Mouse (Mus musculus) left cerebral cortex, postnatal 25 days (tissue): ENCODE measurements around the gene Frmd4a. TPM values are rescaled to one million over a fixed set of nuclear protein-coding genes. Genes with fewer than 3 reads are reported as not detected.
A peak's percentile ranks its signal among the peaks of the same experiment; 100 is the strongest.

ENCODE experiments used
- DNase-seq, 2 experiments: peaks; one replicate each; pipeline ENCODE4 v3.0.0; 2022; ENCODE audit warnings: low spot score in 2 of 2, mixed read lengths in 1 of 2
- intact Hi-C: fragments of 180-260 bp; cut with DNase I; formaldehyde crosslinking; loops from one replicate; pipeline ENCODE4 v1.15.1; 2025
- total RNA-seq, 2 experiments: library from RNA; stranded (reverse); gene quantifications; 2 replicates each; pipeline ENCODE4 v1.2.3; 2021

The Frmd4a gene
- total RNA-seq, 2 experiments from 2014 or later = 59.3 to 71.4 TPM

DNA sequence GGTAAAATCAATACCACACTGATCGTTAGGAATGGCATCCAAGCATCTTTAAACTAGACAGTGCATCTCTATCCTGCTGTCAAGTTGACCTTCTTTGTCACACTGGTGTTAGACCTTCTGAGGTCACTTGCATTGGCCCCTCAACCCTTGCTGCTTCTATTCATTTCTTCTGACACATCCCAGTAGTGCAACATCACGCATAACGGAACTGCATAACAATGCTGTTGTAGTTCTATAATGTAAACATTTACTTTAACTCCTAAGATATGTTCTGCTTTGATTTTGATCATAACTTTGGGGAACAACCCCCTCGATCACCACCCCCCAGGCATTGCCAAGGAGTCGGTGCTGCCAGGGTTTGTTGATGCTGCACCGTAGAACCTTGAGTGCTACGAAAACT is 558.5 kb downstream of the Frmd4a start:
- intact Hi-C loops = no loop called here

DNA sequence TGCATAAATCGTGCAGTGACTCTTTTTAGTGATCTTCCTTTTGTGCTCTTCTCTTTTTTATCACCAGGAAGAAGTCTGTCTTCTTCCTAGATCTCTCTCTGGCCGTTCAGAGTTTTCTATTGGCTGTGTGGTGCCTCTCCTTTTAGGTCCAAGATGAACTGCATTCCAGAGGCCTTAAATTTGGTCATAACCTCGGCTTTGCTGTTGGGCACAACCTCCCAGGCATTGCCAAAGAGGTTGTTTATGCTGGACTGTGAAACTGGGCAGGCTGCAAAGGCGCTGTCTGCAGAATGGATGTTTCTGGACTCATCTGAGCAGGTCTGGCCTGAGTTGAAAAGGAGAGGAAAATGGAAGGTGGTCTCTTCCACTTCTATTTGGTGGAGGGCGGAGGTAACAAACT is 560.8 kb downstream of the Frmd4a start:
- no peak for DNase-seq
- intact Hi-C loops = no loop called here

More for the DNA sequence above, 558.5 kb downstream of the Frmd4a start:
- no peak for DNase-seq

GRCm38 (mm10) chr2:4579357-4580068 is 562.0 kb downstream of the Frmd4a start:
- no peak for DNase-seq
- intact Hi-C loops = no loop called here

GRCm38 (mm10) chr2:4580666-4581065 is 563.1 kb downstream of the Frmd4a start:
- intact Hi-C loops = no loop called here
- no peak for DNase-seq

- DNase-seq = no peak
- intact Hi-C loops = no loop called here
Observed at GRCm38 (mm10) chr2:4582930-4583329, 565.4 kb downstream of the Frmd4a start.

DNA sequence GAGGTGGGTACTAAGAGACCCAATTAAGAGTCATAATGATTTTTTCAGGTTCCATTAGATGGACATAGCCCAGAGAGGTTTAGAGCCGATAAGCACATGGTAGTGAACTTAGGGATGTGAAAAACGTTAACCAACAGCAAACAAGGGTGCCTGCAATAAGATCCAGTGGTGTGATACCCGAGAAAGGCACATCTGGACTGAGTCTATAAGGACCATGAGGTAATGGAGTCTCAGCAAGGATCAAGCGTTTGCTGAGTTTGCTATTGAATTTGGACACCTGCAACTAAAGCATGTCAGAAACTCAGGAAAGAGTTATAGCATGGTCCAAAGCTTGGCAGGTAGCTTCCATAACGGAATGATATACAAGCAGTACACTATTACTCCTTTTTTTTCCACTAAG is 566.7 kb downstream of the Frmd4a start:
- DNase-seq = no peak
- intact Hi-C loops = no loop called here

- intact Hi-C loops = no loop called here
- DNase-seq = no peak
Observed at GRCm38 (mm10) chr2:4586245-4586644, 568.7 kb downstream of the Frmd4a start.

DNA sequence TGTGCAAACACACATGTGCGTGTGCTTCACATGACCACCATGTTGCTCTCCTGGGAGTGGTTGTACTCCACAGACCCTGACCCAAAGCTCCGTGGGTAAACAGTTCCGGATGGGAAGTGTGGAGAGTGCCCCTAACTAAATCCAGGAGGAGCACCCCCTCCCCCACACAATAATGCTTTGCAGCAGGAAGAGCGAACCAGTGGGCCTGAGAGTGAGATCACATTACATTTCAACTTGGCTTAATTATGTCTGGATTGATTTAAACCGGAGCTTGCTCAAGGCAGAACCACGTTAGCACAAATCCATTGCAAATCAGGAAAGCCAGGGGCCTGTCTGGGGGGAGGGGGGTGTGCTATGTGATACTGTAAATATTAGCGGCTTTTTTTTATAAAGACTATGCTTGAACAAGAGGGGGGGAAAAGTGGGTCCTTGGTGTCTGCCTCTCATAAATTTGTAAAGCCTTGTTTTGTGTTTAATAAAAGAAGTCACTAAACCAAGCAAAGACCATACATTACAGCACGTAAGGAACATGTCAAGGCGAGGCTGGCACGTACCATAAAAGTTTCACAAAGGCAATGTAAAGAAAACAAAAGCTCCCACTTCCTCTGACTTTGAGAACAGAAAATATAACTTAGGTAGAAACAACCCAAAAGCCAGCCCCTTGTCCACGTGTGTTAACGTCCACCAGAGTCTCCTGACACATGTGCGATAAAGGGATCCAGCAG is 570.3 kb downstream of the Frmd4a start:
- intact Hi-C loops = no loop called here
- DNase-seq = no peak

GRCm38 (mm10) chr2:4591647-4592046 is 574.1 kb downstream of the Frmd4a start:
- no peak for DNase-seq
- intact Hi-C loops = no loop called here

DNA sequence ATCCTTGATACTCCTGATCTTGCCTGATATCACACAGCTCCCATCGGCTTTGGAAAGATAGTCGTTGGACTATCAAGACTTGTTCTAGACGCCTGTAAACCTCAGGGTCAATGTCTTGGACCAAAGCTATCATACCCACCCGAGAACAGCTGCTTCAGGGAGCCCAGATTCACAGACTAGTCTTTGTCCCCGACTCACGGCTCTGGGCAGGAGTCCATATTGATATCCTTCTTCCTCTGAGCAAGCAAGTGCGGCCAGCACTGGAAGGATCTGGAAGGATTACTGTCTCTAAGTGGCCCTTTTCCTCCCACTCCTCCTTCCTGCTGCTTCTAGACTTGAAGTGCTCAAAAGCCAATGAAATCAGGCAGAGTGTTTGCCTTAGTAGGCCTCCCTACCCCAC is 575.1 kb downstream of the Frmd4a start:
- intact Hi-C loops = no loop called here

GRCm38 (mm10) chr2:4593433-4593832 is 575.9 kb downstream of the Frmd4a start:
- no peak for DNase-seq
- intact Hi-C loops = no loop called here

More for the DNA sequence above, 575.1 kb downstream of the Frmd4a start:
- no peak for DNase-seq

- intact Hi-C loops = no loop called here
- no peak for DNase-seq
Observed at GRCm38 (mm10) chr2:4593878-4594387, 576.4 kb downstream of the Frmd4a start.

GRCm38 (mm10) chr2:4596992-4597391 is 579.5 kb downstream of the Frmd4a start:
- intact Hi-C loops = no loop called here
- no peak for DNase-seq

GRCm38 (mm10) chr2:4601034-4601890 is 583.7 kb downstream of the Frmd4a start:
- peak; percentile 69 to 73 for DNase-seq
- intact Hi-C loops = loop anchor here (1.0 kb wide), 1 partner anchor 102 kb away; no protein-coding TSS in a partner anchor

DNA sequence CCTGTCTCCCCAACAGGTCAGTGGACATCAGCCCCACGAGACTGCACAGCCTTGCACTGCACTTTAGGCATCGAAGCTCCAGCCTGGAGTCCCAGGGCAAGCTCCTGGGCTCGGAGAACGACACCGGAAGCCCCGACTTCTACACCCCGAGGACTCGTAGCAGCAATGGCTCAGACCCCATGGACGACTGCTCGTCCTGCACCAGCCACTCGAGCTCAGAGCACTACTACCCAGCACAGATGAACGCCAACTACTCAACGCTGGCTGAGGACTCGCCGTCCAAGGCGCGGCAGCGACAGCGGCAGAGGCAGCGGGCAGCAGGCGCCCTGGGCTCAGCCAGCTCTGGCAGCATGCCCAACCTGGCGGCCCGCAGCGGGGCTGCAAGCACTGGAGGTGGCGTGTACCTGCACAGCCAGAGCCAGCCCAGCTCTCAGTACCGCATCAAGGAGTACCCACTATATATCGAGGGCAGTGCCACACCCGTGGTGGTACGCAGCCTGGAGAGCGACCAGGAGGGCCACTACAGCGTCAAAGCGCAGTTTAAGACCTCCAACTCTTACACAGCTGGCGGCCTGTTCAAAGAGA is 585.9 kb downstream of the Frmd4a start:
- intact Hi-C loops = no loop called here
- no peak for DNase-seq

- no peak for DNase-seq
- intact Hi-C loops = no loop called here
Observed at GRCm38 (mm10) chr2:4606559-4606958, 589.0 kb downstream of the Frmd4a start.

- DNase-seq = no peak
- intact Hi-C loops = no loop called here
Observed at GRCm38 (mm10) chr2:4608253-4608652, 590.7 kb downstream of the Frmd4a start.

DNA sequence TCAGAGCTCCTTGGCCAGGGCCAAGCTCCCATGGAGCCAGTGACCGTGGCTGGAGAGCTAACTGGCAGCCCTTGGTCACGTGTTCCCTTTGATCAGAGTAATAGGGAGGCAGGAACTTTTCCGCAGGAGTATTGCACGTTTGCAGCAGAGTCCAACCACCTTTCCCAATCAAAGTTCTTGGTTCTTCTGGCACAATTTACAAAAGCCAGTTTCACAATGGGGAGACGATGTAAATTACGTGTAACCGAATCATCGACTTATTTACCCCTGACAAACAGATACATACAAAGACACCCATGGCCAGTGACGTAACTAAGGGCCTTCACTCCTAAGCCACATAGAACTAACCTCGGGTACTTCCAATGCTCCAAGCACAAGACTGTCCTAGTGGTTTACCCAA is 591.9 kb downstream of the Frmd4a start:
- no peak for DNase-seq
- intact Hi-C loops = no loop called here

GRCm38 (mm10) chr2:4611295-4611694 is 593.8 kb downstream of the Frmd4a start:
- no peak for DNase-seq
- intact Hi-C loops = no loop called here

DNA sequence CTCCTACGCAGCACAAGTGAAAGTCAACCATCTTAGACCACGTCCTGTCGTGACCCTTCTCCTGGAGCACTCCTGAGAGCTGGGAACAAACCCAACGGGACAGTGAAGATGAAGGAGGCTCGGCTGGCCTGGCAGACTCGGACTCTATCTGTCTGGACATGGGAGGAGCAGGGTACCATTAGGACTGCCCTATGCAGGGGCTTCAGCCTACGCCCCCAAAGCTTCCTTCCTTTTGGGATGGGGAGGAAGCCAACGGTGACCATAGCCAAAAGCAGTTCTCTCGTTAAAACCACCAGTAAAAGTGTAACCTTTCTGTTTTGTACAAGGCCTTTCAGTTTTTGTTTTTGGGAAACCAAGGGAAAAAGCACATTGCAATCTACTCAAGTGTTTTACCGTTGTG is 594.2 kb downstream of the Frmd4a start:
- intact Hi-C loops = no loop called here
- DNase-seq = no peak
